Mouse (Mus musculus): Measurements from ENCODE around the gene Hacl1. TPM values are rescaled to one million over a fixed set of nuclear protein-coding genes. Genes with fewer than 3 reads are reported as not detected.

Gene Hacl1
- polyA plus RNA-seq, 1 experiment from 2014 or later = 9.4 TPM

- ATAC-seq (replicated peaks; ENCODE audit: low FRiP score) = no peak
- Histone ChIP-seq H3K27me3 (ENCODE audit: control insufficient read depth, insufficient read depth, low read length) (no peaks in the 10 kb centered on the region), H3K4me1 (replicated peaks; ENCODE audit: control insufficient read depth, insufficient read depth, low read length) (peaks cover 5% of the 10 kb centered on the region), H3K9me3 (ENCODE audit: control insufficient read depth, low read length) (no peaks in the 10 kb centered on the region), H3K4me3 (ENCODE audit: low read depth, low read length) (no peak overlapping the region), H3K27ac (ENCODE audit: low read depth, low read length) (no peak overlapping the region), H3K36me3 (ENCODE audit: control insufficient read depth, insufficient read depth, low read length) (no peaks in the 10 kb centered on the region), H3K4me2 (ENCODE audit: low read depth, low read length, severe bottlenecking) (no peak overlapping the region), H3K9ac (ENCODE audit: low read length) (no peak overlapping the region)
- DNase-seq (ENCODE audit: low spot score) = peak; percentile 81
- WGBS = 46% methylated on average over 5 of the region's 5 CpGs
Observed at GRCm38 (mm10) chr14:31656857-31657645, 16.0 kb upstream of the Hacl1 start.

- Histone ChIP-seq H3K4me3 (ENCODE audit: low read depth, low read length) (no peak overlapping the region), H3K4me1 (replicated peaks; ENCODE audit: control insufficient read depth, insufficient read depth, low read length) (peaks cover 5% of the 10 kb centered on the region), H3K4me2 (ENCODE audit: low read depth, low read length, severe bottlenecking) (no peak overlapping the region), H3K36me3 (ENCODE audit: control insufficient read depth, insufficient read depth, low read length) (no peaks in the 10 kb centered on the region), H3K9me3 (ENCODE audit: control insufficient read depth, low read length) (no peaks in the 10 kb centered on the region), H3K9ac (ENCODE audit: low read length) (no peak overlapping the region), H3K27ac (ENCODE audit: low read depth, low read length) (no peak overlapping the region), H3K27me3 (ENCODE audit: control insufficient read depth, insufficient read depth, low read length) (no peaks in the 10 kb centered on the region)
- ATAC-seq (replicated peaks; ENCODE audit: low FRiP score) = no peak
- WGBS = 82% methylated on average over 7 of the region's 7 CpGs
- no peak for DNase-seq (ENCODE audit: low spot score)
Observed at GRCm38 (mm10) chr14:31656386-31656785, 15.3 kb upstream of the Hacl1 start.

- DNase-seq (ENCODE audit: low spot score) (no peak), ATAC-seq (replicated peaks; ENCODE audit: low FRiP score) (no peak)
- H3K36me3 ChIP-seq (ENCODE audit: control insufficient read depth, insufficient read depth, low read length) = no peaks in the 10 kb centered on the region
- H3K9ac ChIP-seq (ENCODE audit: low read length) = no peak overlapping the region; the same call in 1 of the 2 replicates
- H3K4me1 ChIP-seq (replicated peaks; ENCODE audit: control insufficient read depth, insufficient read depth, low read length) = peaks cover 3% of the 10 kb centered on the region
- no peak overlapping the region for H3K27ac ChIP-seq (ENCODE audit: low read depth, low read length)
- H3K4me2 ChIP-seq (ENCODE audit: low read depth, low read length, severe bottlenecking) = no peak overlapping the region
- no peaks in the 10 kb centered on the region for H3K9me3 ChIP-seq (ENCODE audit: control insufficient read depth, low read length)
- H3K27me3 ChIP-seq (ENCODE audit: control insufficient read depth, insufficient read depth, low read length) = no peaks in the 10 kb centered on the region
- H3K4me3 ChIP-seq (ENCODE audit: low read depth, low read length) = no peak overlapping the region
- WGBS = 78% methylated on average over 14 of the region's 14 CpGs
Observed at GRCm38 (mm10) chr14:31655406-31655805, 14.3 kb upstream of the Hacl1 start.

GRCm38 (mm10) chr14:31654816-31655215, 13.7 kb upstream of the Hacl1 start:
- no peaks in the 10 kb centered on the region for H3K4me1 ChIP-seq (replicated peaks; ENCODE audit: control insufficient read depth, insufficient read depth, low read length)
- H3K9me3 ChIP-seq (ENCODE audit: control insufficient read depth, low read length) = no peaks in the 10 kb centered on the region
- H3K36me3 ChIP-seq (ENCODE audit: control insufficient read depth, insufficient read depth, low read length) = no peaks in the 10 kb centered on the region
- DNase-seq (ENCODE audit: low spot score) (no peak), ATAC-seq (replicated peaks; ENCODE audit: low FRiP score) (no peak)
- no peak overlapping the region for H3K4me3 ChIP-seq (ENCODE audit: low read depth, low read length)
- 90% methylated on average over 5 of the region's 5 CpGs for WGBS
- no peak overlapping the region; the same call in 1 of the 2 replicates for H3K9ac ChIP-seq (ENCODE audit: low read length)
- H3K4me2 ChIP-seq (ENCODE audit: low read depth, low read length, severe bottlenecking) = no peak overlapping the region
- H3K27me3 ChIP-seq (ENCODE audit: control insufficient read depth, insufficient read depth, low read length) = no peaks in the 10 kb centered on the region
- no peak overlapping the region for H3K27ac ChIP-seq (ENCODE audit: low read depth, low read length)

- H3K36me3 ChIP-seq (ENCODE audit: control insufficient read depth, insufficient read depth, low read length) = no peaks in the 10 kb centered on the region
- H3K4me2 ChIP-seq (ENCODE audit: low read depth, low read length, severe bottlenecking) = no peak overlapping the region
- no peak for ATAC-seq (replicated peaks; ENCODE audit: low FRiP score)
- no peaks in the 10 kb centered on the region for H3K4me1 ChIP-seq (replicated peaks; ENCODE audit: control insufficient read depth, insufficient read depth, low read length)
- DNase-seq (ENCODE audit: low spot score) = no peak
- no peaks in the 10 kb centered on the region for H3K27me3 ChIP-seq (ENCODE audit: control insufficient read depth, insufficient read depth, low read length)
- H3K4me3 ChIP-seq (ENCODE audit: low read depth, low read length) = no peak overlapping the region
- no peak overlapping the region for H3K27ac ChIP-seq (ENCODE audit: low read depth, low read length)
- no peak overlapping the region for H3K9ac ChIP-seq (ENCODE audit: low read length)
- 82% methylated on average over 14 of the region's 14 CpGs for WGBS
- no peaks in the 10 kb centered on the region for H3K9me3 ChIP-seq (ENCODE audit: control insufficient read depth, low read length)
Observed at GRCm38 (mm10) chr14:31653101-31653875, 12.2 kb upstream of the Hacl1 start.

GRCm38 (mm10) chr14:31652624-31653023, 11.5 kb upstream of the Hacl1 start:
- Histone ChIP-seq H3K9ac (ENCODE audit: low read length) (no peak overlapping the region), H3K36me3 (ENCODE audit: control insufficient read depth, insufficient read depth, low read length) (no peaks in the 10 kb centered on the region), H3K9me3 (ENCODE audit: control insufficient read depth, low read length) (no peaks in the 10 kb centered on the region), H3K27me3 (ENCODE audit: control insufficient read depth, insufficient read depth, low read length) (no peaks in the 10 kb centered on the region), H3K4me1 (replicated peaks; ENCODE audit: control insufficient read depth, insufficient read depth, low read length) (no peaks in the 10 kb centered on the region), H3K4me3 (ENCODE audit: low read depth, low read length) (no peak overlapping the region), H3K27ac (ENCODE audit: low read depth, low read length) (no peak overlapping the region), H3K4me2 (ENCODE audit: low read depth, low read length, severe bottlenecking) (no peak overlapping the region)
- WGBS = 88% methylated on average over 1 of the region's 1 CpGs
- ATAC-seq (replicated peaks; ENCODE audit: low FRiP score) = no peak
- no peak for DNase-seq (ENCODE audit: low spot score)

DNA sequence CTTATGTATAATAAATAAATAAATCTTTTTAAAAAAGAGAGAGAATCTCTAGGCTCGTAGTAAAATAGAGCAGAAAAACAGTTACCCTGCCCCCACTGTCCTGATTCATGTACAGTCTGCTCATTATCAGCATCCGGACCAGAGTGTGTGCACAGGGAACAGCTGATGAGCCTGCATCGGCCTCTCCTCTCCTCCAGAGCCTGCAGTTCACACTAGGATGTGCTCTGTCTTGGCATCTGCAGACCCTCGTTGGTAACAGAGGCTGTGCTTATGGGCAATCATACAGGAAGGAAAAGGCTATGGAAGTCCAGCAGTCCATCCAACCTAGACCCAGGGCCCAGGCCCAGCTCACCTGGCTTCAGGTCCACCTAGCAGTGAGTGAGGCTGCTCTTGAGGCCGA, 11.0 kb upstream of the Hacl1 start:
- Histone ChIP-seq H3K4me1 (replicated peaks; ENCODE audit: control insufficient read depth, insufficient read depth, low read length) (no peaks in the 10 kb centered on the region), H3K36me3 (ENCODE audit: control insufficient read depth, insufficient read depth, low read length) (no peaks in the 10 kb centered on the region), H3K27me3 (ENCODE audit: control insufficient read depth, insufficient read depth, low read length) (no peaks in the 10 kb centered on the region), H3K4me2 (ENCODE audit: low read depth, low read length, severe bottlenecking) (no peak overlapping the region), H3K9me3 (ENCODE audit: control insufficient read depth, low read length) (no peaks in the 10 kb centered on the region), H3K9ac (ENCODE audit: low read length) (no peak overlapping the region), H3K27ac (ENCODE audit: low read depth, low read length) (no peak overlapping the region), H3K4me3 (ENCODE audit: low read depth, low read length) (no peak overlapping the region)
- DNase-seq (ENCODE audit: low spot score) = no peak
- WGBS = 74% methylated on average over 5 of the region's 5 CpGs
- no peak for ATAC-seq (replicated peaks; ENCODE audit: low FRiP score)

DNA sequence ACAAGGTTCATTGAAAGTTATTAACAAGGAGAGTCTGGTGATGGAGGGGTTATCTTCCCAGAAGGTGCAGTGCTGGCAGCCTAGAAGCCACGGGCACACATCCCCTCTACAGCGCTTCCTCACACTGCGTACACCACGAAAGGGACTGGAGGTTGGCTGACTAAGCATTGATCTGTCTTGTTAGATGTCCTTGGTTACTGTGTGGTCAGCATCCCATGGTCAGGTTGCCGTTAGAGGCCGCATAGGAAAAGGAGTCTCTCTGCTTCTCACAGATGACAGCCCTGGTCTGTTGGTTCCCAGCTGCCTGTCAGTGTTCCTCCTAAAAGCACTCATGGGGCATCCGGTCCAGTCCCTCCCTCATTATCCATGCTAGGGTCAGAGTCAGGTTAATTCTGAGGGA, 10.1 kb upstream of the Hacl1 start:
- Histone ChIP-seq H3K4me3 (ENCODE audit: low read depth, low read length) (no peak overlapping the region), H3K36me3 (ENCODE audit: control insufficient read depth, insufficient read depth, low read length) (no peaks in the 10 kb centered on the region), H3K9ac (ENCODE audit: low read length) (no peak overlapping the region), H3K27me3 (ENCODE audit: control insufficient read depth, insufficient read depth, low read length) (no peaks in the 10 kb centered on the region), H3K4me2 (ENCODE audit: low read depth, low read length, severe bottlenecking) (no peak overlapping the region), H3K4me1 (replicated peaks; ENCODE audit: control insufficient read depth, insufficient read depth, low read length) (no peaks in the 10 kb centered on the region), H3K27ac (ENCODE audit: low read depth, low read length) (no peak overlapping the region), H3K9me3 (ENCODE audit: control insufficient read depth, low read length) (no peaks in the 10 kb centered on the region)
- WGBS = 92% methylated on average over 7 of the region's 7 CpGs
- DNase-seq (ENCODE audit: low spot score) = no peak
- no peak for ATAC-seq (replicated peaks; ENCODE audit: low FRiP score)

All from forebrain, embryonic 11.5 days (tissue).